Mouse (Mus musculus): Measurements from ENCODE around the gene Kcnk12. TPM values are rescaled to one million over a fixed set of nuclear protein-coding genes. Genes with fewer than 3 reads are reported as not detected.
A peak's percentile ranks its signal among the peaks of the same experiment; 100 is the strongest.

Kcnk12 gene
- polyA plus RNA-seq, 1 experiment from 2014 or later = 0.10 TPM

DNA sequence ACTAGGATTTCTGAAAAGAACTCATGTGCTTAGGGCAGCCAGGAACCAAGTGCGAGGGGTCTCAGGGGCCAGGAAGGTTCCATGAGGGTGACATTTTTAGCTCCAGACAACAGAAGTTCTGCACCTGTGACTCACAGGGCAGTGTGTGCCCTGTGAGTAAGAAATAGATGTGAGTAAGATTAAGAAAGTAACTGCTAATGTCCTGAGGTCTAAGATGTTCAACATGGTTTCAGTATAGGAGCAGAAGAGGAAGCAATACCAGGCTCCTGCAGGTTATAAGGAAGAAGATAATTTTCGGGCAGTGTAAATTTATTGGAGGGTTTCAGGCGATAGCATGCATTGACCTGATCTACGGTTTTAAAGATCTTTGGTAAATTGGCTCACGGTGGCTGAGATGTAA, 16.6 kb downstream of the Kcnk12 start:
- no peak overlapping the region for H3K4me3 ChIP-seq
- no peaks in the 10 kb centered on the region for H3K36me3 ChIP-seq (replicated peaks)
- WGBS = 91% methylated on average over 5 of the region's 5 CpGs
- H3K27me3 ChIP-seq (replicated peaks; ENCODE audit: low read depth, poor library complexity, severe bottlenecking) = no peaks in the 10 kb centered on the region; the same call in 1 of the 2 replicates
- no peak for DNase-seq (ENCODE audit: low spot score)
- H3K4me1 ChIP-seq = 0 out of 2 replicates have a peak, but pooled peaks cover 3% of the 10 kb centered on the region
- no peaks in the 10 kb centered on the region for H3K9me3 ChIP-seq
- H3K27ac ChIP-seq (replicated peaks) = no peak overlapping the region

DNA sequence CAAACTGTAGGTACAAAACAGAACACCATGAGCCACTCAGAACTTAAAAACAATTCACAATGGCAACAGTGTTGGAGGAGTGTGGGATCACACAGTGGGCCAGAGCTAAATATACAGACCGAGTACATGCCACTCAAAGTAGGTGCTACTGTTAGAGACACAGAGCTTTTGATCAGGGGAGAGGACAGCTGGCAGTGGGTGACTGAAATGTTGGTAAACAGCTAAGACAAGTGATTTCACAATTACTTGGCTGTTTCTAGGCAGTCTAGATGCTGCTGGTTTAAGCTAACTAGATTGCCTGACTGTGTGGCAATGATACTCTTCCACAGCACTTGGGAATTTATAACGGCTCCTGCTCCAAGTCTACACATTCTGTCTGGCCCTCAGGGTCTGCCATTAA, 17.6 kb downstream of the Kcnk12 start:
- no peak for DNase-seq (ENCODE audit: low spot score)
- H3K27ac ChIP-seq (replicated peaks) = no peak overlapping the region
- no peaks in the 10 kb centered on the region; the same call in 1 of the 2 replicates for H3K27me3 ChIP-seq (replicated peaks; ENCODE audit: low read depth, poor library complexity, severe bottlenecking)
- H3K9me3 ChIP-seq = no peaks in the 10 kb centered on the region
- no peak overlapping the region for H3K4me3 ChIP-seq
- WGBS = 64% methylated on average over 2 of the region's 2 CpGs
- no peaks in the 10 kb centered on the region for H3K36me3 ChIP-seq (replicated peaks)
- 0 out of 2 replicates have a peak, but pooled peaks cover 3% of the 10 kb centered on the region for H3K4me1 ChIP-seq

DNA sequence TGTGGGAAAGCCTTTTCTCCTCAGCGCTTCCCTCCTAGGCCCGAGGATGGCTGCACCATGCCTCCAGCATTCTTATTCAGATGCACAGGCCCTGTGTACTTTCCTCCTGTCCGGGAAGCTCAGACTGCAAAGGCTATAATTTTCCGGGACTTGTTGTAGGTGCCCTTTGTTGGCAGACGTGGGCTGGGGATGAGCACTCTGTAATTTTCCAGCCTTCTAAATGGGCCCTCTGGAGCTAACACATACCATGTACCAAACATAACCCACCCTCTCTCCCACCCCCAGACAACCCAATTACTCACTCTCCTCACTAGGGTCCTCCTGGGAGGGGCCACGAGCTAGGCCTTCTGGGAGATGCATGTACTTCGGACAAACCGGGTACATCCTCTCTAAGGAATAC, 22.8 kb downstream of the Kcnk12 start:
- no peak for DNase-seq (ENCODE audit: low spot score)
- Histone ChIP-seq H3K27me3 (replicated peaks; ENCODE audit: low read depth, poor library complexity, severe bottlenecking) (no peaks in the 10 kb centered on the region), H3K4me3 (no peak overlapping the region), H3K9me3 (no peaks in the 10 kb centered on the region), H3K27ac (replicated peaks) (no peak overlapping the region), H3K36me3 (replicated peaks) (no peaks in the 10 kb centered on the region), H3K4me1 (0 out of 2 replicates have a peak, but pooled peaks cover 1% of the 10 kb centered on the region)
- WGBS = 79% methylated on average over 8 of the region's 8 CpGs

DNA sequence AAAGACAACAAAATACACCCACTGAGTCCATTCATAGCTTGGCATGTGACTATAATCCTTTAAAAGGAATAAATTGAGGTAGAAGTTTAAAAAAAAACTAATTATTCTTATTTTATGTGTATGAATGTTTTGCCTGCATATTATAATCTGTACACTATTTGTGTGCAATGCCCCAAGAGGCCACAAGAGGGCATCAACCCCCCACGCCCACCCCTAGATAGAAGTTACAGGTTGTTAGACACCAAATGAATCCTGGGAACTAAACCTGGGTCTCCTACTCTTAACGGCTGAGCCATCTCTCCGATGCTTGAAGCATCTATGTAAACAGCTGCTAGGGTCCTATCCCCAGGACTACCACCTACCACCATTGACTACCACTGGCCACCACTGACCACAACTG, 24.6 kb downstream of the Kcnk12 start:
- Histone ChIP-seq H3K27me3 (replicated peaks; ENCODE audit: low read depth, poor library complexity, severe bottlenecking) (no peaks in the 10 kb centered on the region), H3K4me3 (no peak overlapping the region), H3K27ac (replicated peaks) (no peak overlapping the region), H3K9me3 (no peaks in the 10 kb centered on the region), H3K4me1 (no peaks in the 10 kb centered on the region), H3K36me3 (replicated peaks) (no peaks in the 10 kb centered on the region)
- DNase-seq (ENCODE audit: low spot score) = peak; percentile 16
- 78% methylated on average over 3 of the region's 3 CpGs for WGBS

DNA sequence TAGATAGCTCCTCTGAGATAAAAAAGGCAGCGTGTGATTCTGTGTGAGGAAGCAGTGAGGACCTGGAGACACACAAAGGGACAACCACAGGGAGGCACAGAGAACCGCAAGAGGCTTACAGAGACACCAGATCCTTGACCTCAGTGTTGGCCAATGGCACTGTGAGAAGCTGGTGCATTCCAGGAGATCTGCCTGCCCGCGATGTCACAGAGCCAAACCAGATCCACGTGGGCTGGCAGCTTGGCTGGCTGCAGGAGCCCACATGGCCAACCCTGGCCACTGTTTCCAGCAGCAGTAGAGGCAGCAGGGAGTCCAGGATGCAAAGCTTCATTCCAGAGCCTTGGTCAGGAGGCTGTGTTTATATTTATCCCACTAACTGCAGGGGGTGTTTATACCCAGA, 27.0 kb downstream of the Kcnk12 start:
- Histone ChIP-seq H3K36me3 (replicated peaks) (no peaks in the 10 kb centered on the region), H3K4me1 (no peaks in the 10 kb centered on the region), H3K27me3 (replicated peaks; ENCODE audit: low read depth, poor library complexity, severe bottlenecking) (no peaks in the 10 kb centered on the region), H3K4me3 (no peak overlapping the region), H3K9me3 (no peaks in the 10 kb centered on the region), H3K27ac (replicated peaks) (no peak overlapping the region)
- WGBS = 46% methylated on average over 5 of the region's 5 CpGs
- no peak for DNase-seq (ENCODE audit: low spot score)

DNA sequence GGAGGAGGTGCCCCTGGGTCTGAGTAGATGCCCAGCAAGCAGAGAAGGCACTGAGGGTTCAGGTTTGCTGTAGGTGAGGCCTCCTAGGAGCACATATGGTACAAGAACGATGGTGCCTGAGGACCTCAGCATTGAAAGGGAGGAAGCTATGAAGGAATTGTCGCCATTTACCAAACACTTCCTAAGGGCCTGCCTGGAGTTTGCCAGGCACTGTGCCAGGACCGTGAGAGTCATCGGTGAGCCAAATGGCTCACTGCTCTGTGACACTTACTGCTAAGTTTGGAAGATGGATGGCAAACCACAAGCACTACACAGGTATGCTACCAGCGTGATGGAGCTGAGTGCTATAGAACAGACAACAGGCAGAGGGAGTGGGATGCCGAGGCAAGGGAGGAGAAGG, 30.9 kb downstream of the Kcnk12 start:
- Histone ChIP-seq H3K4me1 (no peaks in the 10 kb centered on the region), H3K4me3 (no peak overlapping the region), H3K27ac (replicated peaks) (no peak overlapping the region), H3K36me3 (replicated peaks) (no peaks in the 10 kb centered on the region), H3K9me3 (no peaks in the 10 kb centered on the region), H3K27me3 (replicated peaks; ENCODE audit: low read depth, poor library complexity, severe bottlenecking) (no peaks in the 10 kb centered on the region)
- 90% methylated on average over 6 of the region's 6 CpGs for WGBS
- no peak for DNase-seq (ENCODE audit: low spot score)

DNA sequence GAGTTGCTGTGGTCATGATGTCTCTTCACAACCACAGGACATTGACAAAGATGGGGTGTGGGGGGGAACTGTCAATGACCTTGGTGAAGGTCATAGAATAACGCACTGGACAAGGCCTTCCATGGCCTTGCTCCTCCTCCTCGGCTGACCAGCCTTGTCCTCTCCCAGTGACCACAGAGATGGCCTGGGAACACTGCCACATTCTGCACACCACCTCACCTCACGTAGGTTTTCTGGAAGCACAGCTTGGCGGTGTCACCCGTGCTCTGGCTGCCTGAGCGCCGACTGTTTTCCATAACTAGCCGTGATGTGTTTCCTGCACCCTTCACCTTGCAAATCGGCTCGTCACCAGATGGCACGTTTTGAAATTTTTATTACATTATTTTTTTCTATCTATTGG, 32.8 kb downstream of the Kcnk12 start:
- DNase-seq (ENCODE audit: low spot score) = no peak
- Histone ChIP-seq H3K9me3 (no peaks in the 10 kb centered on the region), H3K36me3 (replicated peaks) (no peaks in the 10 kb centered on the region), H3K27me3 (replicated peaks; ENCODE audit: low read depth, poor library complexity, severe bottlenecking) (no peaks in the 10 kb centered on the region), H3K4me3 (no peak overlapping the region), H3K27ac (replicated peaks) (no peak overlapping the region), H3K4me1 (no peaks in the 10 kb centered on the region)
- 95% methylated on average over 11 of the region's 11 CpGs for WGBS

DNA sequence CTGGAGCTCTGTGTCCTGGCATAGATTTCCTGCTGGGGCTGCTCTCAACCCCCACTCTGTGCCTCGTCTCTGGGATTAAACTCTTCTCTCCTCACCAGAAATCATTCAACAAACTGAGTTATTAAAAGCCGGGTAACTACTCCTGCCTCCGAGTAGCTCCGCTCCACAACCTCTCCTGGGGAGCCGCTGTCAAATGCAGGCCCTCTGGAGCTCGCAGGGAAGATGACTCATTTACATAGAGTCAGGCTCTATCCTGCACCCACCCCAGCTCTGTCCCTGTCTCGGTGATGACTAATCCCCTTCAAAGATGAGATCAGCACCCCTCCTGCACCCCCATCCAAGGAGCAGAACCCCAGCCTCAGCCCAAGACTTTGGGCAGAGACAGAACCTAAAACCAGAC, 34.6 kb downstream of the Kcnk12 start:
- DNase-seq (ENCODE audit: low spot score) = no peak
- no peaks in the 10 kb centered on the region for H3K9me3 ChIP-seq
- no peaks in the 10 kb centered on the region for H3K4me1 ChIP-seq
- no peaks in the 10 kb centered on the region for H3K27me3 ChIP-seq (replicated peaks; ENCODE audit: low read depth, poor library complexity, severe bottlenecking)
- H3K4me3 ChIP-seq = no peak overlapping the region
- WGBS = 46% methylated on average over 7 of the region's 7 CpGs
- H3K36me3 ChIP-seq (replicated peaks) = no peaks in the 10 kb centered on the region
- H3K27ac ChIP-seq (replicated peaks) = no peak overlapping the region

DNA sequence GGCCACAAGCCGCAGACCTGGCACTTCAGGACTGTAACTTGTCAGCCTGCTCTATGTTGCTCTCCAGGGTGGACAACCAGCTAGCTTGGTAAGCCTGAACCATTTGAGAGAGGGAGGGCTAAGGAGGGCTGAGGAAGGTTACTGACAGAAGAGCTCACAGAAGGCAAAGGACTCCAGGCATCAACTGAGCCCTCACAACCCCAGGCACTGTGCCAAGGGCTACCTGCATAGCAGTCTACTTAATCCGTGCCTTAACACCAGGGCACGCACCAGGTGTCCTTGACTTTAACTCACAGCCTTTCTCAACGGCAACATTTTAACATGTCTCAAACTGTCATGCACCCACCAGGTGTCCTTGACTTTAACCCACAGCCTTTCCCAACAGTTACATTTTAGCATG, 37.5 kb downstream of the Kcnk12 start:
- Histone ChIP-seq H3K9me3 (no peaks in the 10 kb centered on the region), H3K4me1 (no peaks in the 10 kb centered on the region), H3K27me3 (replicated peaks; ENCODE audit: low read depth, poor library complexity, severe bottlenecking) (no peaks in the 10 kb centered on the region), H3K36me3 (replicated peaks) (no peaks in the 10 kb centered on the region), H3K27ac (replicated peaks) (no peak overlapping the region), H3K4me3 (no peak overlapping the region)
- WGBS = 87% methylated on average over 4 of the region's 4 CpGs
- DNase-seq (ENCODE audit: low spot score) = no peak

DNA sequence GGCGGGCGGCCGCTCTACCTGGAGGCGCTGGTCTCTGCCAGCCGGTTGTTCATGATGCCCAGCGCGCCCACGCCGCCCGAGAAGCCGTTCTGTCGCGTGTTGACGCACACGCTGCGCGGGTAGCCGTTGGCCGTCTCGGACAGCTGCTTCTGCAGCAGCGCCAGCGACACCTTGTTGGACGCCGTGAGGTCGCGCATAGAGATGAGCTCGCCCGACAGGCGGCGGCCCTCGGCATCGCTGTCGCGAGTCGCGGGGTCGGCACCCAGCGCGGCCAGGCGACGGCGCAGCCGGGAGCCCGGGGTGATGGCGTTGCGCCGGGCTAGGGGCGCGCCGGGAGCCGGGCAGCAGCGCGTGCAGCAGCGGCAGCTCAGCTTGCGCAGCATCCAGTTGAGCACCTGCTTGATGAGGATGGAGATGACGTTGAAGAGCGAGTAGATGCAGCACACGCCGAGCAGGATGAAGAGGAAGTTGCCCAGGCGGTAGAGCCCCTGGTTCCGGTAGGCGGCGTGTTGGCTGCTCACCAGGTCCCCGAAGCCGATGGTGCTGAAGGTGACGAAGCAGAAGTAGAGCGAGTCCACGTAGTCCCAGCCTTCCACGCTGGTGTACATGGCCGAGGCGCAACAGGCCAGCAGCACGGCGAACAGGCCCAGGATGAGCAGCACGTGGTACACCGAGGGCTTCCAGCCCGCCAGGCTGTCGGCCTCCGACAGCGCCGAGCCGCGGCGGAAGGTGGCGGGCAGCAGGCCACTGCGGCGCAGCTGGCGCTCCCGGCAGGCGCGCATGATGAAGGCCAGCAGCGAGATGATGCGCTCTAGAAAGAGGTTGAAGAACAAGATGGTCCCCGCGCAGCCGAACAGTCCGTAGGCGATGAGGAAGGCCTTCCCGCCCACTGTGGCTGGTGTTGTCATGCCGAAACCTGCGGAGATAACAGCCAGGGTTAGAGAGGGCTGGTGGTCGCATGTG, 51.6 kb downstream of the Kcnk12 start:
- peak; percentile 68 for DNase-seq (ENCODE audit: low spot score)
- H3K36me3 ChIP-seq (replicated peaks) = no peaks in the 10 kb centered on the region
- peaks cover 31% of the 10 kb centered on the region for H3K4me1 ChIP-seq
- H3K27ac ChIP-seq (replicated peaks) = peak overlapping the region; percentile 61
- peak overlapping the region; percentile 67 for H3K4me3 ChIP-seq
- WGBS = 5% methylated on average over 101 of the region's 101 CpGs
- H3K9me3 ChIP-seq = peaks cover 7% of the 10 kb centered on the region; the same call in 1 of the 2 replicates
- H3K27me3 ChIP-seq (replicated peaks; ENCODE audit: low read depth, poor library complexity, severe bottlenecking) = peaks cover 67% of the 10 kb centered on the region

DNA sequence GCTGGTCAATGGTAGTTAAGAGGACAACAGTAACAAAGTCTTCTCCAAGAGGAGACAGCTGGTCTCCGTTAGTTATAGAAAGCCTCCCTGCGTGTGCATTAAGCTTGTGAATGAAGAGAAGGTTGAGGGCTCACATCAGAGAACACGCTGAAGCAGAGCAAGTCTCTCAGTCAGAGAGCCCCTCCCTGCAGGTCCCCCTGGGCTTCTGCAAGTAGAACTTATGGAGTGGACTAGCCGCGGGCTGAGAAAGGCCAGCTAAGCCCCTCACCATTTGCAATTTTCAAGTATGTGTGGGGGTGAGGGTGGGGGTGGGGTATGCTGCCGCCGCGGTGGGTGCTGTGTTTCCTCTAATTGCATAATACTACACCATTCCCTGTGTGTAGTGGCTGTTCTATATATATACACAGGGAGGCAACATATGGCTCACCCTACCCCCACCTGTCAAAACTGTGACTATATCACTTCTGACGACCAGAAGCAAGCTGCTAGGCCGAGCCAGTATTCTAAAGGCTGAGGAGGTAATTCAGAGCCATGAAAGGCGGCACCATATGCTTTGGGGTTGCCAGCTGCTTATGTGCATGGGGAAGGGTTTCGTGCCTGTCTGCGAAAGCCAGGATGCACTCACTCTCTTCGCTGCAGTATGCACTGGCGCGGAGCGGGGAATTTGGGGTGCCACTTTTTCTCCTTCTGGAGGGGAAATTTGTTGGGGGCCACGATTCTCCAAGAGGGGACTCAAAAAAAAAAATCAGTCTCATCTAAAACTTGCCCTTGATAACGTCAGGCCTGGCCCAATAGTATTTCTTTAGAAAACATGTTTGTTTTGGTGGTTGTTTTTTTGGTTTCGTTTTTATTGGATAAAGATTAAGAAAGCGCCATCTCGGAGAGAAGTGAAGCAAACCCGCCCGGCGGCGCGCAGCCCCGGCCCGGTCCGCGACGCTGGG, 52.5 kb downstream of the Kcnk12 start:
- Histone ChIP-seq H3K9me3 (peaks cover 7% of the 10 kb centered on the region; the same call in 1 of the 2 replicates), H3K4me1 (peaks cover 31% of the 10 kb centered on the region), H3K4me3 (peak overlapping the region; percentile 67), H3K27ac (replicated peaks) (0 out of 2 replicates have a peak overlapping the region, but pooled peaks have one; percentile 61), H3K36me3 (replicated peaks) (no peaks in the 10 kb centered on the region), H3K27me3 (replicated peaks; ENCODE audit: low read depth, poor library complexity, severe bottlenecking) (peaks cover 70% of the 10 kb centered on the region)
- peak; percentile 45 for DNase-seq (ENCODE audit: low spot score)
- 15% methylated on average over 32 of the region's 32 CpGs for WGBS

DNA sequence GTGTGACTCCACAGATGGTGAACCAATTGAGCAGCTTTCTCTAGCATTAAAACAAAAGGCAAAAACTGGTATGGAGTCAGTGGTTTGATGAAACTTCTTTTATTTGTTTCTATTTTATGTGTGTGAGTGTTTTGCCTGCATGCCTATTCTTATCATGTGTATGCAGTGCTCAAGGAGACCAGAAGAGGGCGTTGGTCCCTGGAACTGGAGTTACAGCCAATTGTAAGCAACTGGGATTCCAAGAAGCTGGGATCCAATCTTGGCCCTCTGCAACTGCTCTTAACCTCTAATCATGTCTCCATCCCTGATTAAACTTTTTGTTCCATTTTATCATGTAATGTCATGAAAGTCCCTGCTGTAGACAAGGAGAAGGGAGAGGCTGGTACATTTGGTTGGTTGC, 58.0 kb downstream of the Kcnk12 start:
- Histone ChIP-seq H3K27me3 (replicated peaks; ENCODE audit: low read depth, poor library complexity, severe bottlenecking) (peaks cover 31% of the 10 kb centered on the region), H3K4me1 (peaks cover 12% of the 10 kb centered on the region), H3K9me3 (no peaks in the 10 kb centered on the region), H3K27ac (replicated peaks) (no peak overlapping the region), H3K4me3 (no peak overlapping the region), H3K36me3 (replicated peaks) (no peaks in the 10 kb centered on the region)
- DNase-seq (ENCODE audit: low spot score) = no peak
- 34% methylated on average over 1 of the region's 1 CpGs for WGBS

Data from embryonic facial prominence, embryonic 10.5 days (tissue).